Mouse (Mus musculus): Measurements from ENCODE around the gene Smim12. TPM values are rescaled to one million over a fixed set of nuclear protein-coding genes. Genes with fewer than 3 reads are reported as not detected.

The Smim12 gene
- total RNA-seq, 2 experiments from 2014 or later = 50.9 to 54.2 TPM

- DNase-seq (ENCODE audit: low spot score in 2 of 2) = no peak
Observed at GRCm38 (mm10) chr4:127233416-127234125, 10.0 kb upstream of the Smim12 start.

DNA sequence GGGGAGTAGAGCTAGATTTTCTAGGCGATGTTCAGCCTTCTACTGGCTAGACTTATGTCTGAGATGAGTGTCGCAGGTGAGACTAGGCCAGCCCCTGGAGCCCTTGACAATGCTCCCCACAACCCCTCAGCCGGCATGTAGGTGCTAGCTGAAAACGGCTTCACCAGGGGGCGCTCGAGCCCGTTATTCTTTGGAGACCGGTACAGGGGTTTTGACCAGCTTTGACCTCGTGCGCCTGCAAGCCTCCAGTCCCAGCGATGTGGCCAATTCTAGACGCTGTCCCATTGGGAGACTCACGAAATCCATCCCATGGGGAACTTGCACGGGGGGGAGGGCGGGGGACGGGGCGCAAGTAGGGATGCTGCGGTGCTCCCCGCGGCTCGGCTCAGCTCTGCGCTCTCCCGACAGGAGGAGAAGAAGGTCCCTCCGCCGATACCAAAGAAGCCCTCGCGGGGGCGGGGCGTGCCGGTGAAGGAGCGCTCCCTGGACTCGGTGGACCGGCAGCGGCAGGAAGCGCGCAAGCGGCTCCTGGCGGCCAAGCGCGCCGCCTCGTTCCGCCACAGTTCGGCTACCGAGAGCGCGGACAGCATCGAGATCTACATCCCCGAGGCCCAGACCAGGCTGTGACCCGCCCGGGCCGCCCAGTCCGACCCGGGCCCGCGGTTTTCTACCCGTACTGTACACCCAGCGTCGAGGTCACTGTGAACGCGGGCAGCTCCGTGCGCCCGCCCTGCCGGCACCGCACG, 7.7 kb upstream of the Smim12 start:
- peak; percentile 85 to 89 for DNase-seq (ENCODE audit: low spot score in 2 of 2)

GRCm38 (mm10) chr4:127236631-127237030, 7.0 kb upstream of the Smim12 start:
- no peak for DNase-seq (ENCODE audit: low spot score in 2 of 2)

DNA sequence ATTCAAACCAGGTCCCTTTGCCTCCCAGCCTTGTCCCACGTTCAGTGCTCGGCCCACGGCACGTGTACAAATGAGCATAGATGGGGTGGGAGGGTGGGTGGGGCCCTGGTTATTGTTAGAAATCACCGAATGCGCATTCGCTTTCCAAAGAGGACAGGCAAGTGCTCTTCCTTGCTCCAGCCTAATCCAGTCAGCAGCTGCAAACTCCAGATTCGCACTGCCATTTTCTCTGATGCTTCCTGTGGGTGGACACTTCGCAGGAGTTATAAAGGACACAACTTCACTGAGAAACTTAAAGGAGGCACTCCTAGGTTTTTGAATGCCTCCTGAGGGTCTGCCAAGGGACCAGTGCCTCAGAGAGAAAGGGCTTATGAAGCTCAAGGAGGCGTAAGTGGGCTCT, 6.3 kb upstream of the Smim12 start:
- no peak for DNase-seq (ENCODE audit: low spot score in 2 of 2)

- DNase-seq (ENCODE audit: low spot score in 2 of 2) = no peak
Observed at GRCm38 (mm10) chr4:127242696-127243095, 888 bp upstream of the Smim12 start.

DNA sequence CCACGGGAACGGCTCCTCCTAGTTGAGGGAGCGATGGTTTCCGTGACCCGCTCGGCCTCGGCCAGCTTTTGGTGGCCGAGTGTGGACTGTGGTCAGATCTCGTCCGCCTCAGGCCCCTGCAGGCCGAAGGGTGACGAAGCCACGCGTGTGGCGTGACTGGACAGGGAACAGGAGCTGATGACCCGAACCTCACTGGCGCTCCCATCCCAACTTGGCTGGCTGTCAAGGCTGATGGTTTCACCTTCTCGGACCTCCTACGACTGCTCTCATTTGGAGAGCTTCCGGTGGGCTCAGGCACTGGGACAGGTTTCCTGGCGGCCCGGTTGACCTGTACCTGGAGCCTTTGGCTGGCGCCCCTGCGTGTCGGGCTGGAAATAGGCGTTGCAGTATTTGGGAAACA, 369 bp downstream of the Smim12 start:
- DNase-seq (ENCODE audit: low spot score in 2 of 2) = no peak

DNA sequence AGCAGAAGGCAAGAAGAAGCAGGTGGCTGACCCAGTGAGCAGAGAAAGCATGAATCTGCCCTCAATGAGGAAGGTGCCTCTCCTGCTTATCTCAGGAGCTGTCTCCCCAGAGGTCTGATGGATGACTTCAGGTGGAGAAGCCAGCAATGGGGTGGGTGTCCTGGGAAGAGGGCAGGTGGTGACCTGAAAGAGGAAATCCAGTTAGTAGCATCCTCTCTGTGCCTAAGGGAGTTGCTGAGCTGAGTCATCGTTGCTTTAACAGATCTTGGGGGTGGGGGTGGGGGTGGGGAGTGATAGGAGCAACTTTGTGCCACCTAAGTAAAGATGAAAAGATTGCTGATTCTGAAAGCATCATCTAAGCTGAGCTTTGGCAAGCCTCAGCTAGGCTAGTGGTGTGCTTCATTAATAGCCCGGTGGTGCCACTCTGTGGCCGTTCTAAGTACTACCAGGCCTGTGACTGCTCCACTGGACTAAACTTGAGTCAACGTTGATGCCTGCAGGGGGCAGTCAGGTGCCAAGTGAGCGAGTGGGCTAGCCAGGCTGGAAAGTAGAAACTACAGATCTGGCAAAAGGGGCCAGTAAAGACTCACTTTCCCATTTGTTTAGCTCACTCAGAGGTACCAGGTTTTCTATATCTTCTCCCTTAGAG, 6.2 kb downstream of the Smim12 start:
- peak; percentile 92 to 95 for DNase-seq (ENCODE audit: low spot score in 2 of 2)

- peak; percentile 66 to 74 for DNase-seq (ENCODE audit: low spot score in 2 of 2)
Observed at GRCm38 (mm10) chr4:127251963-127252585, 8.5 kb downstream of the Smim12 start.

DNA sequence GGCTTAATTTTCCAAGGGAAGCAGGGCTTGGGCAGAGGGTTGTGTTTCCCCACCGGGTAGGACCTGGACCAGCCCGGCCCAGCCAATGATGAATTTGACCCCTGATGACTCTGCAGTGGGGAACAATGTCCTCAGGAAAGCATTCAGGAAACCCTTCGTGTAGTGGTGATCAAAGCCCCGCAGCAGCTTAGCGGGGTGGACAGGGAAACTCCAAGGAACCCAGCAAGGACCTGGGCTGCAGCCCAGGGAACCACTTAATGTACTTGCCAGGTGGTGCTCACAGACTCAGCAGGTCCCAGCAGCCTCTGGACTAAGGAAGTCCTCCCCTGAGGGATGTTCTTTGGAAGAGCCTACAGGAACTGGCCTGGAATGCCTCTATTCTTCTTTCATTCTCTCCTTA, 13.2 kb downstream of the Smim12 start:
- DNase-seq (ENCODE audit: low spot score in 2 of 2) = no peak

DNA sequence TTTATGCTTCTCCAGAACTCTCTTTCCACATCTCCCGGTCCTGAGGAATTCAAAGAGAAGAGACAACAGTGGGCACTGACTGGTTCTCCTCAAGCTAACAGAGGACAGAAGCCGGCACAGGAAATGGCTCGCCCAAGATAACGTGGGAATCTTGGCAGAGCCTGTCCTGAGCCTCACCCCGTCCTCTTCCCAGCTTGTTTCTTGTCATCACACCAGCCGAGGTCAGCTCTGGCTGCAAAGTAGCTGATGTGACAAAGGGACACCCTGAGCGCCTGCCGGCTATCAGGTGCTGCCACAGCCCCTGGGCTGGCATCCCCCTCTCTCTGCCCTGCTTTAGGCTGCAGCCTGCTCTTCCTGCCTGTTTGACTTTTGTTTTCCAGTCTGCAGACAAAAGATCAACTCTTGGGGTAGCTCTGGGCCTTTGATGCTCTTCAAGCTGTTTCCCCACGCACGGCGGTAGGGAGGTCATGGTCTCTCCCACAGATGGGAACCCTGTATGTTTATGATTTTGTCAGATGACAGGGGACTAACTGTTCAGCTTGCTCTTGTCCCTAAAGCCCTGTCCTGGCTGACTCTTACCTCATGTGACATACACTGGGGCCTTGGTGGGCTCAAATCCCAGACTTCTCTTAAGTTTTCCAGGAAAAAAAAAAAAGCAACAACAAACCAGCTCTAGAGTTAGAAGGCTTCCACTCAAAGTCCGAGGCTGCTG, 14.8 kb downstream of the Smim12 start:
- DNase-seq (ENCODE audit: low spot score in 2 of 2) = no peak

- DNase-seq (ENCODE audit: low spot score in 2 of 2) = no peak
Observed at GRCm38 (mm10) chr4:127261601-127262000, 18.0 kb downstream of the Smim12 start.

- DNase-seq (ENCODE audit: low spot score in 2 of 2) = no peak
Observed at GRCm38 (mm10) chr4:127263438-127264182, 20.0 kb downstream of the Smim12 start.

GRCm38 (mm10) chr4:127264183-127264554, 20.6 kb downstream of the Smim12 start:
- DNase-seq (ENCODE audit: low spot score in 2 of 2) = no peak

DNA sequence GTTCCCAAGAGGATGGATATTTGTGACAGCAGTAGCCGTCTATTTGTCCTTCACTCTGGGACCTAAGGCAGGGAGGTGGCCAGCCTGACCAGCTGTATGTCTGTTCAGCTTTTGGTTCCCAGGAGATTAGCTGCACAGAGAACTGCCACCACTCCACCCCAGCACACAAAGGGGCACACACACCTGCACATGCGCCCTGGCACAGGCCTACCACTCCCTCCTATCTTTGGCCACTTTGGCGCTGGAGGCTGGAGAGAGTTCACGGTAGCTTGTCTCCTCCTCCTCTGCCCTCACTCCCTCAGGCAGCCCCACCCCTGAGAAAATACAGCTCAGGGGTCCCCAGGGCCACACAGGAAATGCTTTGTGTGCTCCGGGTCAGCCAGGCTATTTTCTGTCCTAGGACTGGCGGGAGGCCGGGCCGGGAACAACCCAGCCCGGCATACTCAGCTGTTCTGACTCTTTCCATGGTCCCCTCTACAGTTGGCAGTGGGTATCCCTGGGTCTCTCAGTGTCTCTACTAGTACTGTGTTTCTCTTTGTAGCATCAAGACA, 34.9 kb downstream of the Smim12 start:
- DNase-seq (ENCODE audit: low spot score in 2 of 2) = no peak

- no peak for DNase-seq (ENCODE audit: low spot score in 2 of 2)
Observed at GRCm38 (mm10) chr4:127279241-127279640, 35.7 kb downstream of the Smim12 start.

- DNase-seq (ENCODE audit: low spot score in 2 of 2) = no peak
Observed at GRCm38 (mm10) chr4:127286907-127287306, 43.3 kb downstream of the Smim12 start.

- no peak for DNase-seq (ENCODE audit: low spot score in 2 of 2)
Observed at GRCm38 (mm10) chr4:127289039-127289548, 45.5 kb downstream of the Smim12 start.

- no peak for DNase-seq (ENCODE audit: low spot score in 2 of 2)
Observed at GRCm38 (mm10) chr4:127292631-127293030, 49.0 kb downstream of the Smim12 start.

All from adrenal gland, adult 18-20 months (tissue).